Mouse (Mus musculus) liver, embryonic 14.5 days (tissue): Measurements from ENCODE around the gene Sdk1.

Experiments
- CTCF ChIP-seq: IDR thresholded peaks from 2 replicates; pipeline ENCODE4 v1.5.1; 2016; ENCODE audit warnings: antibody characterized with exemption, low read depth, control low read depth
- EP300 ChIP-seq: IDR thresholded peaks from 2 replicates; pipeline ENCODE4 v1.6.1; 2016; ENCODE audit warnings: antibody characterized with exemption, low read depth

DNA sequence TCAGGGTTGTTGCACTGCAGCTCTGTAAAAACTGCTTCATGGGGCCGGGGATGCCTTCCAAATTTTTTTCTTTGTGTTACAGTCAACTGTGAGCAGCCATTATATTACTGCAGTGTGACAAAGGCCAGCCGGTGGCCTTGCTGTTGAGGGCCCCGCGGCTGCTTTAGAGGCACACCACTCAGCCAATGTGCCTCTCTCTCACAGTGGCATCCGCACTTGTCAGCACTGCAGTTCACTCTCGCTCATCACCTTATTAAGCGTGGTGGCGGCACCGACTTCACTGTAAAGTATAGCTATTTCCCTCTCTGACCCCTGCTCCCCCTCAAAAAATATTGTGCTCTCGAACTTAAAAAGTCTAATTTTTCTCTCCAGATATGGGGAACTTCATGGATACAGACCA lies 371.4 kb downstream of the Sdk1 start:
- no peak for TF ChIP-seq CTCF
- TF ChIP-seq EP300 = no peak
